Mouse (Mus musculus) mesoderm, embryonic 11.5 days (tissue): Measurements from ENCODE around the gene Rnf150.

Source experiments
- DNase-seq: peaks from one replicate; pipeline ENCODE4 v3.0.0-alpha.2; 2012; ENCODE audit warnings: low read depth, low spot score

Rnf150 gene

GRCm38 (mm10) chr8:82863041-82863744, at the start of gene Rnf150:
TSS of gene Rnf150 (plus strand) at chr8:82863356.
- DNase-seq = peak; percentile 82

- no peak for DNase-seq
Observed at GRCm38 (mm10) chr8:82826135-82827046, 36.8 kb upstream of the Rnf150 start.

DNA sequence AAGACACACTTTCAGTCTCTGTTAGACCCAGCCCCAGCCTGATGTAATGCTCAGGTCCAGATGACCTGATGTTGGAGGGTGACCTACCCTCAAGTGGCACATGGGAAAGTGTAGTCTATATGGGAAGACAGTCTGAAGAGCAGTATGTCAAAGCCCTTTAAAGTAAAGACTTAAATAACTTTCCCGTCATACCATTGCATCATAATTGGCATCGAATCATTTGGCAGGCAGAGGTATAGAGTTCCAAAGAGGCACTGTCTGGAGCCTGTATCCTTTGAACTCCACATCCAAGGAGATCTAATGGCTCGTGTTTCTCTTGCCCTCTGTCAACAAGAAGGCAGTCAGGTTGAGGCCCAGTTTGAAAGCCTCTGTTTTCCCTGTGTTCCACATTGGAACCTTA, 22.7 kb upstream of the Rnf150 start:
- DNase-seq = no peak

- DNase-seq = no peak
Observed at GRCm38 (mm10) chr8:82840963-82841362, 22.2 kb upstream of the Rnf150 start.

DNA sequence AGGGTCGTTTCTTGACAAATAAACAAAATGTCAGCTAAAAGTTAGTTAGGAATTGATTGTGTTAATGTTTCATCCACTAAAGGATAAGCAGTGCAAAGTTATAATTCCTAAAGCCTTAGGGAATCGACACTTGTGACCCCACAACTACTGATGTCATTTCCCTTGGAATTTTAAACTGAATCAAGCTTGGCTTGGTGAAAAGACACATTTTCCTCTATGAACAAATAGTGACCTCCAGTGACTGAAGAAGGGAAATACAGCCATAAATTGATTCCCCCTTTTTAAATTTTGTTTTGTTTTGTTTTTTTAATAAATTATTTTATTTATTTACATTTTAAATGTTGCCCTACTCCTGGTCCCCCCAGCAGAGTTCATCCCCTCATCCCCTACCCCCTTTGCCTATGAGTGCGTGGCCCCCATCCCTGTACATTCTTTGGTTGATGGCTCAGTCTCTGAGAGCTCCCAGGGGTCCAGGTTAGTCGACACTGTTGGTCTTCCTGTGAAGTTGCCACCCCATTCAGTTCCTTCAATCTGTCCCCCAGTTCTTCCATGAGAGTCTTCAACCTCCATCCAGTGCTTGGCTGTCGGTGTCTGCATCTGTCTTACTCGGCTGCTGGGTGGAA, 21.5 kb upstream of the Rnf150 start:
- peak; percentile 43 for DNase-seq

- no peak for DNase-seq
Observed at GRCm38 (mm10) chr8:82843697-82844096, 19.5 kb upstream of the Rnf150 start.

DNA sequence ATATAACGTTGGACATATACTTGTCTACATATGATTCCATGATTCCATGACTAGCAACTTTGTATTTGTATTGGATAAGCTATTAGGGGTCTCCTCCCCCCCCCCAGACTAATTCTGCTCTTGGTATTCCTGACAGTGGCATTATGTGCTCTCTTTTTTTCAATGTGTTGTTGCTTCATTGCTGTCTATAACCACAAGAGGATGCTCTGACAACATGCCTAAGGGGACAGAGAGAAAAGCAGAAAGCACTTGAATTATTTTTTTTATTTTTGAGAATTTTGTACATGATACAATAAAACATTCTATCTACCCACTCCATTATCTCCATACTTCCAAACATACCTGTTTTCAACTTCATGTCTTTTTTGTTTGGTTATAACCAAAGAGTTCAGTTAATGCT, 18.7 kb upstream of the Rnf150 start:
- no peak for DNase-seq

- DNase-seq = no peak
Observed at GRCm38 (mm10) chr8:82846098-82846497, 17.1 kb upstream of the Rnf150 start.

- DNase-seq = no peak
Observed at GRCm38 (mm10) chr8:82846730-82847129, 16.4 kb upstream of the Rnf150 start.

DNA sequence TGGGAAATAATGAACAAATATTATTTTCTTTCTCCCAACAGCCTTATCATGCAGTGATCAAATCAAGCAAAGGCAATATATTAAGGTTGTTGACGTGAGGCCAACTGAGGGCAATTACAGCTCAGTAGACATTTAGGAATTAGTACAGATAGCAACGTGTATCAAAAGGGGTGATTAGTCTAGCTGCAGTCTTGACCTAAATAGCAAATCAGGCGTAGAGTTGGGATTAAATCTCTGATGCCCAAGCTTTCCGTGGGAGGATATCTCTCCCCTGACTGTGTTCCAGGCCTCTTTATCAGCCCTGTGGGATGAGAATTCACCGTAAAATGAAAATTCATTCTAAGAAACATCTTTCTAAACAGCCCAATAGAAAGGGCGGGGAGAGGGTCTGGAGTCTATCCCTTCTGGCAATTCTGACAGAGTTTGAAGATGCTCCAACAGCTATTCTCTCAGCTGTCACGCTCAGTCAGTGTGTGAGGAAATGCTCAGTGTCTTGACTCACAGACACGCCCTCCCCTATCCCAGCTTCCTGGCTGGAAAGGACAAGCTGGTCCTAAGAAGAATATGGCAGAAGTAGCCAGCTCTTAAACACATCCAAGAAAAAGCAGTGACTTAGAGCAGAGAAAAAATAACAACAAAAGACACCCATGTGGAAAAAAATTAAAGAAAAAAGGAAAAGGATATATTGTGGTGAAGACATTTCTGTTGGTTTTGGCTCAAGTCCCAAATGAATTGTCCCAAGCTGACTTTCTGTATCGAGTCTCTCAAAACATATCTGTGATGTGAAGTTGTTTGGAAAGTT, 4.4 kb upstream of the Rnf150 start:
- DNase-seq = no peak

DNA sequence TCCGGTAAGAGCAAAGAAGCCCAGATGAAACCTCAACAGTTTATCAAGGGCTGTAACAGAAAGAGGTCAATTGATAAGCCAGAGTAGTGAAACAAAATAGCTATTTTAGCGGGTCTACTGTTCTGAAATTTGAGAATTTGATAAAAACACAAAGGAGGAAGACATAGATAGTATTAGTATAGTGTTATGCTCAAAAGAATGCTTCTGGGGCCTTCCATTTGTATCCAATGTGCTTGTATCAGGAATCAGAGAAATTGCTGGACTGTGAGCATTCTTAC, 3.9 kb upstream of the Rnf150 start:
- DNase-seq = no peak

- peak; percentile 56 for DNase-seq
Observed at GRCm38 (mm10) chr8:82863745-82864520, 777 bp downstream of the Rnf150 start.

GRCm38 (mm10) chr8:82864521-82864818, 1.3 kb downstream of the Rnf150 start:
- no peak for DNase-seq

GRCm38 (mm10) chr8:82865239-82865638, 2.1 kb downstream of the Rnf150 start:
- no peak for DNase-seq

DNA sequence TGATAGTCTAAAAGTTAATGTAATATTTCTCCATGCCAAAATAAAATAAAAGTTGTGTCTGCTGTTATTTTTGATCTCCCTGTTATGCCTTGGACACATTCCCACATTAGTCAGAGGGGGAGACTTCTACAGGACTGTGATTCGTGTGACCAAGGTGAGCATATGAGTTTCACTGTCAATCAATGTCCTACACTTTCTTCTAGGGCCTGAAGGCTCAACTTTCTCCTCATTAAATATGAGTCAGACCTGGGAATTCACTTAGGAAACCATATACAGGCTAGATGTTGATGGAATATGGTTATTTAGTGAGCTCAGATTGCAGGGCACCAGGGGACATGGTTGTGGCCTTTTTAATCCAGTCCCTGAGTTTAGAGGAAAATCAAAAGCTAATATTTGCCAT, 3.1 kb downstream of the Rnf150 start:
- DNase-seq = no peak

DNA sequence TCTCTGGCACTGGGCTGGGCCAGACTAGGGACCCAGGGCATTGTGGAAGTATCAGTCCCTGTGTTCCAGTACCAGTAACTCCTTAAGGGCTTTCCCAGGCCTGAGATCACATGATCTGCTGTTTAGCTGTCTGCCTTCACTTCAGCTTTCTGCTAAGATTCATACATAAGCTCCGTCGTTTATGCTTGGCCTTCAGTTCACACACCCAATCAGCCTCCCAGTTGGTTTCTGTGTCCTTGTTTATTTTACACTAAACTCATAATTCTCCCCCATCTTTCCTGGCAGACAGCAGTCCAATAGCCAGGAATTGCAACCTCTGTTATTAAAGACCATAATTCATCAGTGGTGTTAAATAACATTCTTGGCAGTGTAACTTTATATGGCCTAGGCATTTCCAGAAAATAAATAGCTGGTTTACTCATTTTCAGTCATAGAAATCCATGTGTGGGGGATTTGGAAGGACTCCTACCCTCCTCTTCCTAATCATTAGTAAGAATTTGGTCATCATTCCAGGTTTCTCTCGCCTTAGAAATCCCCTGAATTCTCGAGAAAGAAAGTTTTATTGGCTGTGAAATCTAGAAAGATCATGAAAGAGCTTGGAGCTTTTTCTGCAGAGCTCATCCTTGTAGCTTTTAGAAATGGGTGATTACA, 7.8 kb downstream of the Rnf150 start:
- DNase-seq = no peak

DNA sequence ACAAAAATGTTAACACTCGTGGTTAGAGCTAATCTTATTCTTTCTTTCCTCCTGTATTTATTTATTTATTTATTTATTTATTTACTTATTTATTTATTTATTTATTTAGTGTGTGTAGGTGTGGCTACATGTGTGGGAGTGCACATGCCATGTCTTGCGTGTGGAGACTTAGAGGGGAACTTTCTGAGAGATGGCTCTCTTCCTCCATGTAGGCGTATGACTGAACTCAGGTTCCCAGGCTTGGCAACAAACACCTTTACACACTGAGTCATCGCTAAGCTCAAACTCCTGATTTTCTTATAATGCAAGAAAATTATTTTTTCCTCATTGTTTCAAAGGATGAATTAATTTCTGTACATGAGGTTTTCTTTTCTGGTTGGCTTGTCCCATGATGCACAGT, 8.8 kb downstream of the Rnf150 start:
- no peak for DNase-seq

DNA sequence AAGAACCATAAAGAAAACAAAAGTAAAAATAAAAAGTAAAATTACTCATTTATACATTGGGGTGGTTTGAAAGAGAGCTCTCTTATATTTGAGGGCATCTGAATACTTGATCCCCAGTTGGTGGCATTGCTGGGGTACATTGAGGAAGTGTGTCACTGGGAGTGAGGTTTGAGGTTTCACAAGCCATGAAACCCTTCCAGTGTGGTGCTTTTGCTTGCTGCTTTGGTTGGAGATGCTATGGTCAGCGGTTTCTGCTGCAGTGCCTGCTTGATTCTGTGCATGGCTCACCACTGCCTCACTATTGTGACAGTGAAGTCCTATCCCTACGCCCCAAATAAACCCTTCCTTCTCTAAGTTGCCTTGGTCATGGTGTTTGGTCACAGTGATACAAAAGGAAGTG, 10.9 kb downstream of the Rnf150 start:
- no peak for DNase-seq

DNA sequence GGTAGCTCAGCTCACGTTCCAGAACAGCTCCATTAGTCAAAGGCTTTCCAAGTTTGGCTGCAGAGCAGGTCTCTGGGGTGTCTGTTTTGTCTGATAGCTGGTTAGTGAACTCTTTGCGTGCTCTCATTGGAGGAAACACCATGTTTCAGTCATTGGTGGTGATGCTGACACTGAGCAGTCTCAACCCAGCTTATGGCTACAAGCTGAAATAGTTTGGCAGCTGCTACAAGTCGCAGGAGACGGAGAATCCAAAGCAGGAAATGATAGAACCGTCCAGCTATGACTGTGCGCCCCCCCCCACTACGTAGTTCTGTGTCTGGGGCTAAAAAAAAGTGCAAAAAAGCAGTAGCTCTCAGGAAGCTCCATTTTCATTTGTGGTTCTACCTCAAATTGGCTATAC, 12.0 kb downstream of the Rnf150 start:
- no peak for DNase-seq

- no peak for DNase-seq
Observed at GRCm38 (mm10) chr8:82884480-82884879, 21.3 kb downstream of the Rnf150 start.

- no peak for DNase-seq
Observed at GRCm38 (mm10) chr8:82887234-82887633, 24.1 kb downstream of the Rnf150 start.
